Mouse (Mus musculus): ENCODE measurements around the gene Hivep1.

The Hivep1 gene

DNA sequence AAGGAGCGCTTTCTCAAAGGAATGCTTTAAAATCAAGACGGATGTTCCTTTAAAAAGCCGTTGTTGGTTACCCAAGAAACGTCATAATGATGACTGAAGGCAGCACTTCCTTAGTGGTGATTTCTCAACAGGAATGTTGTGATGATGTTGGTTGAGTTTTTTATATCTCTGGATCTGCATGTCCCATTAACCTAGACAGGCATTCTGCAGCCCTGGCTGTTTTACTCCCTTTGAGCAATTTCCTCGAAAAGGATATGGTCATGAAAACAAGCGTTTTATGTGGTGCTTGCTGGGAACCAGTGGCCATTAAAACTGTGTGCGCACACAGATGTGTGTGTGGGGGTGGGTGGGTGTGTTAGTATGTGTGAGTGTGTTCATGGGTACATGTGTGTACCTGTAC lies 170.6 kb downstream of the Hivep1 start:
- DNase-seq (ENCODE audit: low read depth, low spot score), result no peak

DNA sequence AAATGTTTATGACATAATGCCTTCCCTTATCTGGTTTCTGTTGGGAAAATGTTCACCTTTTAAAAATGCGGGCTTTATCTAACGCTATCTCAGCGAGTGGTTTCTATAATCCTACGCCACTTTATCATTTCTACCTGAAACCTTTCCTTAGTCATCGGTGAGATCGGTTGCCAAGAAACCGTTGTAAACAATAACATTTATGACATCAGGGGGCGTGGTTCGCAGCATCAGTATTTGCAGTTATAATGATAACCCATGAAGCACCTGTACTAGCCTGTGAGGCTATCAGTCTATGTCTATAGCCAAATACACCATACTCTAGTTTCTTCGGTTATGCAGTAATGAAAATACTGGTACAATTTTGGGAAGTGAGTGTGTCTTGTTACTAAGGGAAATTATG lies 177.0 kb downstream of the Hivep1 start:
- DNase-seq (ENCODE audit: low read depth, low spot score), result no peak

GRCm38 (mm10) chr13:42233741-42234419 lies 182.1 kb downstream of the Hivep1 start:
- no peak for DNase-seq (ENCODE audit: low read depth, low spot score)

- DNase-seq (ENCODE audit: low read depth, low spot score), result no peak
Observed at GRCm38 (mm10) chr13:42238520-42238919, 186.7 kb downstream of the Hivep1 start.

GRCm38 (mm10) chr13:42242131-42242530 lies 190.3 kb downstream of the Hivep1 start:
- DNase-seq (ENCODE audit: low read depth, low spot score), result peak; percentile 61

All from forelimb bud, embryonic 11.5 days (tissue).